Mouse (Mus musculus) midbrain, embryonic 13.5 days (tissue): ENCODE measurements around the gene Anks3. TPM values are rescaled to one million over a fixed set of nuclear protein-coding genes. Genes with fewer than 3 reads are reported as not detected.

Experiments
- ATAC-seq: fragments of 200-750 bp; cut with Nextera tagmentation; 2 replicates; pipeline ENCODE4 v1.8.0; 2017; ENCODE audit warnings: mild to moderate bottlenecking, moderate TSS enrichment, moderate library complexity
- H3K27ac ChIP-seq: fragments of 300-500 bp; sonication (generic); 2 replicates; pipeline ENCODE4 v1.5.1; 2015; ENCODE audit warnings: inconsistent platforms, mild to moderate bottlenecking, moderate library complexity
- H3K27me3 ChIP-seq: fragments of 300-500 bp; sonication (generic); 2 replicates; pipeline ENCODE4 v1.6.1; 2015; ENCODE audit warnings: mild to moderate bottlenecking, inconsistent platforms
- H3K36me3 ChIP-seq: fragments of 300-500 bp; sonication (generic); 2 replicates; pipeline ENCODE4 v1.6.1; 2015; ENCODE audit warnings: mild to moderate bottlenecking, inconsistent platforms
- H3K4me1 ChIP-seq: fragments of 300-500 bp; sonication (generic); replicated peaks from 2 replicates; pipeline ENCODE4 v1.6.1; 2015; ENCODE audit warnings: inconsistent platforms
- H3K4me2 ChIP-seq: fragments of 300-500 bp; sonication (generic); replicated peaks from 2 replicates; pipeline ENCODE4 v1.6.1; 2015; ENCODE audit warnings: moderate library complexity, mild to moderate bottlenecking, inconsistent platforms
- H3K4me3 ChIP-seq: fragments of 300-500 bp; sonication (generic); replicated peaks from 2 replicates; pipeline ENCODE4 v1.5.1; 2015; ENCODE audit warnings: mild to moderate bottlenecking, inconsistent platforms
- H3K9ac ChIP-seq: fragments of 300-500 bp; sonication (generic); replicated peaks from 2 replicates; pipeline ENCODE4 v1.6.1; 2015; ENCODE audit warnings: mild to moderate bottlenecking, inconsistent platforms
- H3K9me3 ChIP-seq: fragments of 300-500 bp; sonication (generic); 2 replicates; pipeline ENCODE4 v1.6.1; 2016; ENCODE audit warnings: mild to moderate bottlenecking, inconsistent platforms
- WGBS: fragments of 180-500 bp; shearing (Covaris S2); methylation state at CpG from one replicate; pipeline ENCODE4 v1.1.7; 2015; 5-methylcytosine and 5-hydroxymethylcytosine counted together
- polyA plus RNA-seq: library from polyadenylated mRNA; unstranded; fragments of >200 nt; fragmentation: Nextera tagmentation; extraction: Ambion mirVana; gene quantifications from 2 replicates; pipeline ENCODE4 v1.2.1, GENCODE M21; 2015

Gene Anks3
- polyA plus RNA-seq, 1 experiment from 2014 or later = 85.4 TPM

DNA sequence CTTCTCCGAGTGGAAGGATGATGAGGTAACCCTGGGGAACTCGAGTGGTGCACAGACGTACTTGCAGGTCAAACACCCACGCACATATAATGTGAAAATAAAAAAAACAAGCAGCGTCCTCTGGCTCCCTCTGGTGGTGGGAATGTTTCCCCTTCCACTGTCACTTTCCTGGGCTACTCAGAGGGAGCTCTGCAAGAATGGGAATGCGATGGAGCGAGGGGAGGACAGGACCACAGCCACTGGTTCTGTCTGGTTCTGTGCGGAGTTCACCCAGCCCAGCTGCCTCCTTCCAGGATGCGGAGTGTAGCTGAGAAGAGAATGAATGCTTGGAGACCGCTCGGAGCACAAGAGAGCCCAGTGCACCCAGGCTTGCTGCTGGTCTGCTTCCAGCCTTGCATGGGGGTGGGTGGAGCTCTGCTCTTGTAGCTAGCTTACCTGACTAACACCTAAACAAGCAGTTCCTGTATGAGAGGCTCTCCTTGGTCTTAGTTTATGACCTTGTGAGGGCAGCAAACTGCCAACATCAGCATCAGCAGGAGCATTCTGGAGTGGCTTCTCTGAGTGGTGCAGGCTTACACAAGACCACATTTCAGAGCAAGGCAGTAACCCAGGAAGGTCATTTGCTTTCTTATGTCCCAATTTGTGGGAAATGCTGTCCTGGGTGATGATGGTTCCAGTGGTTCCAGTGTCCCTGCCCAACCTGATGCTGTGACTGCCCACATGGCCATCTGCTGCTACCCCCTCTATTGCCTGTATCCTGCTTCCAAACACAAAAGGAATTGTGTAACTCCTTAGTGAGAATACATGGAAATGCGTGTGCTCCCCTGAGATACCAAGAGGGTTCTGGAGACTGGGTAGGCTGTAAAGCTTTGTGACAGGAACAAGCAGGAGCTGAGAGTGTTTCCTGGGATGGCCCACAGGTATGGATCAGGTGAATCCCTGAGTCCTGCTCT, 49.9 kb downstream of the Anks3 start:
- H3K9me3 ChIP-seq = no peaks in the 10 kb centered on the region
- no peaks in the 10 kb centered on the region for H3K27me3 ChIP-seq
- peak; percentile 74 for ATAC-seq
- 35% methylated on average over 12 of the region's 12 CpGs for WGBS
- H3K36me3 ChIP-seq = peaks cover 70% of the 10 kb centered on the region
- H3K4me3 ChIP-seq = no peak overlapping the region
- no peaks in the 10 kb centered on the region for H3K4me1 ChIP-seq
- H3K27ac ChIP-seq = peak overlapping the region; percentile 35; the same call in 1 of the 2 replicates
- no peak overlapping the region for H3K4me2 ChIP-seq
- no peak overlapping the region for H3K9ac ChIP-seq

GRCm38 (mm10) chr16:4912907-4913782, 50.9 kb downstream of the Anks3 start:
- Histone ChIP-seq H3K36me3 (peaks cover 71% of the 10 kb centered on the region), H3K9me3 (no peaks in the 10 kb centered on the region), H3K4me1 (no peaks in the 10 kb centered on the region), H3K27ac (peak overlapping the region; percentile 35; the same call in 1 of the 2 replicates), H3K9ac (no peak overlapping the region), H3K27me3 (no peaks in the 10 kb centered on the region), H3K4me3 (no peak overlapping the region), H3K4me2 (no peak overlapping the region)
- 80% methylated on average over 11 of the region's 11 CpGs for WGBS
- ATAC-seq = peak; percentile 7; the same call in 1 of the 2 replicates

GRCm38 (mm10) chr16:4912074-4912648, 51.8 kb downstream of the Anks3 start:
- H3K36me3 ChIP-seq = peaks cover 70% of the 10 kb centered on the region
- no peaks in the 10 kb centered on the region for H3K9me3 ChIP-seq
- no peak overlapping the region for H3K9ac ChIP-seq
- H3K27ac ChIP-seq = no peak overlapping the region
- no peaks in the 10 kb centered on the region for H3K27me3 ChIP-seq
- WGBS = 84% methylated on average over 10 of the region's 10 CpGs
- no peak overlapping the region for H3K4me2 ChIP-seq
- no peaks in the 10 kb centered on the region for H3K4me1 ChIP-seq
- no peak for ATAC-seq
- H3K4me3 ChIP-seq = no peak overlapping the region

DNA sequence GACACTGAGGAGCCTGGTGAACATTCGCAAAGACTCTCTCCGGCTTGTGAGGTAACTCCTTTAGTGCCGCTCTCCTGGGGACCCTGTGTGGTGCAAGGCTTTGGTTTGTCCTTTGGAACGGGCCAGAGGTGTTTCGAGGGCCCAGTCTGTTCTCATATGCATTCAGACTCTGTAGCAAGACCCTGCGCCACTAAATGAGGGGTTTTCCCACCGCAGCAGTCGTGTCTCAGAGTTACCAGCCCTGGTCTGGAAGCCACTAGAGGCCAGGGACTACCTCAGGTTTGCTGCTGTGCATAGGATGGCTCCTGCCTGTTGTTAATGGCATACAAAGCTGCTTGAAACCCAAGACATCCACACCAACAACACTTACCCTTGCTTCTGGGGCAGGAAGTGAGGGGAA, 53.2 kb downstream of the Anks3 start:
- Histone ChIP-seq H3K4me2 (no peak overlapping the region), H3K4me3 (no peak overlapping the region), H3K4me1 (no peaks in the 10 kb centered on the region), H3K27me3 (no peaks in the 10 kb centered on the region), H3K9me3 (no peaks in the 10 kb centered on the region), H3K36me3 (peaks cover 56% of the 10 kb centered on the region), H3K27ac (no peak overlapping the region), H3K9ac (no peak overlapping the region)
- WGBS = 98% methylated on average over 8 of the region's 8 CpGs
- no peak for ATAC-seq

DNA sequence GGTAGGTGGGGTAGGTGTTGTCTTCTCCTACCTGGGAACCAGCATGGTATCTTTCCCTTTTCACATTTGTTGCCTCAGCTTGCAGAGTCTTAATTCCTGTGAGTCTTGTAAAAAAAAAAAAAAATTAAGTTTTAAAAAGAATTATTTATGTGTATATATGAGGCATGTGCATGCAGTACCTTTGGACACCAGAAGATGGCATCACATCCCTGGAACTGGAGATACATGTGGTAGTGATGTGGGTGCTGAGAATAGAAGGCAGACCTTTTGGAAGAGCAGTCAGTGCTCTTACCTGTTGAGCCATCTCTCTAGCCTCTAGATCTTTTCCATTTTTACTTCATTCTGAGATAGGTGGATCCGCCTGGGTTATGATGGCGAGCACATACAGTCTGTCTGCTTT, 54.3 kb downstream of the Anks3 start:
- Histone ChIP-seq H3K9me3 (no peaks in the 10 kb centered on the region), H3K27me3 (no peaks in the 10 kb centered on the region), H3K9ac (no peak overlapping the region), H3K4me3 (no peak overlapping the region), H3K4me2 (no peak overlapping the region), H3K4me1 (no peaks in the 10 kb centered on the region), H3K36me3 (peaks cover 50% of the 10 kb centered on the region), H3K27ac (no peak overlapping the region)
- no peak for ATAC-seq
- 100% methylated on average over 2 of the region's 2 CpGs for WGBS

GRCm38 (mm10) chr16:4907972-4908371, 56.0 kb downstream of the Anks3 start:
- H3K36me3 ChIP-seq = peaks cover 42% of the 10 kb centered on the region
- WGBS = 45% methylated on average over 5 of the region's 5 CpGs

GRCm38 (mm10) chr16:4907386-4907785, 56.6 kb downstream of the Anks3 start:
- 79% methylated on average over 2 of the region's 2 CpGs for WGBS
- H3K4me2 ChIP-seq = no peak overlapping the region

More at GRCm38 (mm10) chr16:4907972-4908371, 56.0 kb downstream of the Anks3 start:
- Histone ChIP-seq H3K27me3 (no peaks in the 10 kb centered on the region), H3K27ac (no peak overlapping the region), H3K9me3 (no peaks in the 10 kb centered on the region), H3K4me1 (no peaks in the 10 kb centered on the region), H3K4me3 (no peak overlapping the region), H3K9ac (no peak overlapping the region), H3K4me2 (no peak overlapping the region)
- no peak for ATAC-seq

GRCm38 (mm10) chr16:4906559-4906958, 57.4 kb downstream of the Anks3 start:
- H3K9ac ChIP-seq = no peak overlapping the region
- H3K4me1 ChIP-seq = 0 out of 2 replicates have a peak, but pooled peaks cover 3% of the 10 kb centered on the region
- H3K27me3 ChIP-seq = no peaks in the 10 kb centered on the region
- H3K27ac ChIP-seq = no peak overlapping the region
- peaks cover 29% of the 10 kb centered on the region for H3K36me3 ChIP-seq
- ATAC-seq = no peak
- no peaks in the 10 kb centered on the region for H3K9me3 ChIP-seq
- no peak overlapping the region for H3K4me2 ChIP-seq
- H3K4me3 ChIP-seq = no peak overlapping the region

More at GRCm38 (mm10) chr16:4907386-4907785, 56.6 kb downstream of the Anks3 start:
- H3K27ac ChIP-seq = no peak overlapping the region
- H3K36me3 ChIP-seq = peaks cover 37% of the 10 kb centered on the region
- no peak overlapping the region for H3K4me3 ChIP-seq
- no peak for ATAC-seq
- H3K4me1 ChIP-seq = no peaks in the 10 kb centered on the region
- no peaks in the 10 kb centered on the region for H3K9me3 ChIP-seq
- no peaks in the 10 kb centered on the region for H3K27me3 ChIP-seq
- no peak overlapping the region for H3K9ac ChIP-seq

- peaks cover 19% of the 10 kb centered on the region for H3K36me3 ChIP-seq
- no peak for ATAC-seq
- no peaks in the 10 kb centered on the region for H3K9me3 ChIP-seq
- H3K4me1 ChIP-seq = peaks cover 10% of the 10 kb centered on the region; the same call in 1 of the 2 replicates
- WGBS = 70% methylated on average over 1 of the region's 1 CpGs
- no peak overlapping the region for H3K4me3 ChIP-seq
- no peaks in the 10 kb centered on the region for H3K27me3 ChIP-seq
- H3K27ac ChIP-seq = no peak overlapping the region
- H3K9ac ChIP-seq = no peak overlapping the region
- H3K4me2 ChIP-seq = no peak overlapping the region
These were observed 58.4 kb downstream of the Anks3 start for GRCm38 (mm10) chr16:4905591-4905990.

- Histone ChIP-seq H3K9ac (no peak overlapping the region), H3K4me1 (peaks cover 10% of the 10 kb centered on the region; the same call in 1 of the 2 replicates), H3K4me3 (no peak overlapping the region), H3K9me3 (no peaks in the 10 kb centered on the region), H3K27ac (no peak overlapping the region), H3K36me3 (peaks cover 12% of the 10 kb centered on the region), H3K4me2 (no peak overlapping the region), H3K27me3 (no peaks in the 10 kb centered on the region)
- WGBS = 89% methylated on average over 3 of the region's 3 CpGs
- no peak for ATAC-seq
These were observed 59.1 kb downstream of the Anks3 start for GRCm38 (mm10) chr16:4904878-4905277.

DNA sequence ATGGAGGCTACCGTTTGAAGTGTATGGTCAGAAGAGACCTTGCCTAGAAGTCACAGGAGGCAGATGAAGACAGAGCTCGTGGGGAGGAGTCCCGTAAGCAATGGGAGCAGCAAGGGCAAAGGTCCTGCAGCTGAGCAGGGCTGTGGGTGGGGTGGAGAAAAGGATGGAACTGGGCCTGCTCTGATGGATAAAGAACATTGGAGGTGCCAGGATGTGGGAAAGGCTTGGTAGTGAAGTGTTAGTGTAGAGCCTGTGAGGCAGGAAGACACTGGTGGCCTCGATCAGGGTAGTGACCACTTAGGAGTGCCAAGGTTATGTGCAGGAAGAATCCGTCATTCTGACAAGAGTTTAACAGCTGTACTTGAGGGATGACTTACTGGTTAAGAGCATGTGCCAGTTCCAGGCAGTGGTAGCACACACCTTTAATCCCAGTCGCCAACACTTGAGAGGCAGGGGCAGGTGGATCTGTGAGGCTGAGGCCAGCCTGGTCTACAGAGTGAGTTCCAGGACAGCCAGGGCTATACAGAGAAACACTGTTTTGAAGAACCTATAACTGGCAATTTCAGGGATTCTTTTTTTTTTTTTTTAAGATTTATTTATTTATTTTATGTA, 60.4 kb downstream of the Anks3 start:
- H3K9me3 ChIP-seq = no peaks in the 10 kb centered on the region
- H3K4me3 ChIP-seq = no peak overlapping the region
- H3K9ac ChIP-seq = no peak overlapping the region
- 84% methylated on average over 6 of the region's 6 CpGs for WGBS
- ATAC-seq = no peak
- no peaks in the 10 kb centered on the region for H3K27me3 ChIP-seq
- no peak overlapping the region for H3K4me2 ChIP-seq
- no peaks in the 10 kb centered on the region for H3K36me3 ChIP-seq
- H3K27ac ChIP-seq = no peak overlapping the region
- peaks cover 10% of the 10 kb centered on the region; the same call in 1 of the 2 replicates for H3K4me1 ChIP-seq
